Mouse (Mus musculus) heart, embryonic 10.5 days (tissue): ENCODE data around the gene Mical3. TPM values are rescaled to one million over a fixed set of nuclear protein-coding genes. Genes with fewer than 3 reads are reported as not detected.

Experiments used
- DNase-seq: peaks from one replicate; pipeline ENCODE4 v3.0.0-alpha.2; 2017; ENCODE audit warnings: low spot score
- H3K27ac ChIP-seq: fragments of 300-500 bp; sonication (generic); 2 replicates; pipeline ENCODE4 v1.5.1; 2016; ENCODE audit warnings: mild to moderate bottlenecking
- H3K27me3 ChIP-seq: fragments of 300-500 bp; sonication (generic); 2 replicates; pipeline ENCODE4 v1.6.1; 2016; ENCODE audit warnings: mild to moderate bottlenecking; ENCODE audit not compliant: poor library complexity, insufficient read depth, severe bottlenecking
- H3K36me3 ChIP-seq: fragments of 300-500 bp; sonication (generic); 2 replicates; pipeline ENCODE4 v1.6.1; 2016; ENCODE audit warnings: mild to moderate bottlenecking, moderate library complexity
- H3K4me1 ChIP-seq: fragments of 300-500 bp; sonication (generic); 2 replicates; pipeline ENCODE4 v1.6.1; 2016; ENCODE audit warnings: mild to moderate bottlenecking
- H3K4me3 ChIP-seq: fragments of 300-500 bp; sonication (generic); 2 replicates; pipeline ENCODE4 v1.5.1; 2016; ENCODE audit warnings: mild to moderate bottlenecking, moderate library complexity
- H3K9me3 ChIP-seq: fragments of 300-500 bp; sonication (generic); 2 replicates; pipeline ENCODE4 v1.6.1; 2016; ENCODE audit warnings: mild to moderate bottlenecking, moderate library complexity
- WGBS: fragments of 180-500 bp; shearing (Covaris S2); methylation state at CpG from one replicate; pipeline ENCODE4 v1.1.7; 2016; 5-methylcytosine and 5-hydroxymethylcytosine counted together
- polyA plus RNA-seq: library from polyadenylated mRNA; unstranded; fragments of >200 nt; fragmentation: Nextera tagmentation; extraction: Ambion mirVana; gene quantifications from 2 replicates; pipeline ENCODE4 v1.2.1, GENCODE M21; 2016

Gene Mical3
- polyA plus RNA-seq, 1 experiment from 2014 or later, result 25.8 TPM

DNA sequence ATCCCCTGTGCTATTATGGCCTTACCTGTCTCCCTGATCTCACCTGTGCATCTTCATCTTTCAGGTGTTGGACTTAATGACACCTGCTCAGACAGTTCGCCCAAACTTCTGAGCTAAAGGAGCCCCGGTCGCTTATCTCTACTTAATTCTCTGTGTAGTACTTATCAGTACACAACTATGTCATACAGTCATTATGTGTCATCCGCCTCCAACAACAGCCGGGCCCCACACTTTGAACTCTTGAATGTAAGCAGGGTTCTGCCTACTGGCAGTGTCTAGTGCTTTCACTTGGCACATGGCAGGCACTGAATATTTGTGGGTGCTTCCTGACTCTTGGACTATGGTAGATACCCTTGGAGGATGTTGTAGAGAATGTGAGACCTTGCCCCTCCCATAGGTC, 28.8 kb upstream of the Mical3 start:
- no peaks in the 10 kb centered on the region for H3K27me3 ChIP-seq
- H3K36me3 ChIP-seq, result no peaks in the 10 kb centered on the region
- no peak for DNase-seq
- no peak overlapping the region for H3K4me3 ChIP-seq
- H3K9me3 ChIP-seq, result no peaks in the 10 kb centered on the region
- 71% methylated on average over 5 of the region's 5 CpGs for WGBS
- peaks cover 25% of the 10 kb centered on the region; the same call in 1 of the 2 replicates for H3K4me1 ChIP-seq
- no peak overlapping the region for H3K27ac ChIP-seq

DNA sequence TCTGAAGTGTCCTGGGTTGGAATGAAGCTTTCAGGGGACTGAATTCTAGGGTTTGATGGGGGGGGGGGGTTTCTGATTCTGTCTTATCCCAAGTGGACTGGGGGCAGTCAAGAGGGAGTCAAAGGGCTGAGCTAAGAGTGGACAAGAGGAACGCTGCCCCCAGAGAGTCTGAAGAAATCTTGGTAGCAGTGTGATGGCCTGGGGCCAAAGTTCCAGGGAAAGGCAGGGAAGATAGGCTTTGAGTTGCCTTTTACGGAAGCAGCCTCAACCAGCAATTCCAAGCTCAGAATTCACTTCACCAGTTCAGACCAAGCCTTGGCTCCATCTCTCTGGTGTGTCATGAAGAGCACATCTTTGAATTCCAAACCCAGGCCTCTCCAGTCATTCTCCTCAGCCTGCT, 25.2 kb upstream of the Mical3 start:
- no peak for DNase-seq
- H3K4me1 ChIP-seq, result peaks cover 30% of the 10 kb centered on the region; the same call in 1 of the 2 replicates
- no peak overlapping the region for H3K4me3 ChIP-seq
- 62% methylated on average over 2 of the region's 2 CpGs for whole genome bisulfite sequencing
- H3K27ac ChIP-seq, result no peak overlapping the region
- no peaks in the 10 kb centered on the region for H3K36me3 ChIP-seq
- H3K9me3 ChIP-seq, result no peaks in the 10 kb centered on the region
- no peaks in the 10 kb centered on the region for H3K27me3 ChIP-seq

DNA sequence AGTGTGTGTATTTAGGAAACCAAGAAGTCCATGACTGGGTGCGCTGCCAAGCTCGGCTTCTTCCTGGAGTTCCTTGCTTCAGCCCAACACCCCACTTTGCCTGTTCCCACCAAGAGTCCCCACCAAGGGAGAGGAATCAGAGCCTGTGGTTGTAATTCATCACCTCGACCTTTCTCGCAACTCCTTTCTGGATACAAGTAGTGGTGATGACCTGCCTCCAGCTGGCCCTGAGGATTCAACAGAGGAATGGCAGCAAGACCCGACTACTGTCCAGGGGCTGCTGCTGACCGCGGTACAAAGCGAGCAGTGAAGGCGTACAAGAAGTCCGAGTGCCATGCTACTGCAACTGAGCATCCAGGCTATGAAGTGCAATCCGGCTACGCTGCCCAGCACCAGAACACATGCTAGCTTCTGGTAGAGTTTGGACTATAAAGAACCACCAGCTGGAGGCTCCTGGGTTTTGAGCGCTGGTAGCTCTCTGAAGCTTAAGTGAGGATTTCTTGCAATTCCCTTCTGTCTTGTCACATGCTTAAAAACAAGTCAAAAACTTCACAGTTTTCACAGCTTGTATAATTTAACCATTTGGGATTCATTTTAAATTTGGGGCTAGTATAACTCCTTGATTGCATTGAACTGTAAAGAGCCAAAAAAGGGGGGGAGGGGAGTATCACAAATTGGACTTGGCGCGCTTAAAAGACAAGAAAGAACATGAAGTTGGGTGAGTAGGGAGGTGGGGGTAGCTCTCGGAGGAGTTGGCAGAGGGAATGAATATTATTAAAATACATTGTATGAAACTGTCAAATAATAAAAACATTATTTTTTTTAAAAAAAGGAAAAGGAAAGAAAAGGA, 23.9 kb upstream of the Mical3 start:
- no peaks in the 10 kb centered on the region for H3K9me3 ChIP-seq
- H3K4me1 ChIP-seq, result peaks cover 18% of the 10 kb centered on the region; the same call in 1 of the 2 replicates
- no peaks in the 10 kb centered on the region for H3K36me3 ChIP-seq
- no peak overlapping the region for H3K4me3 ChIP-seq
- H3K27me3 ChIP-seq, result no peaks in the 10 kb centered on the region
- H3K27ac ChIP-seq, result no peak overlapping the region
- no peak for DNase-seq
- 91% methylated on average over 16 of the region's 16 CpGs for WGBS

DNA sequence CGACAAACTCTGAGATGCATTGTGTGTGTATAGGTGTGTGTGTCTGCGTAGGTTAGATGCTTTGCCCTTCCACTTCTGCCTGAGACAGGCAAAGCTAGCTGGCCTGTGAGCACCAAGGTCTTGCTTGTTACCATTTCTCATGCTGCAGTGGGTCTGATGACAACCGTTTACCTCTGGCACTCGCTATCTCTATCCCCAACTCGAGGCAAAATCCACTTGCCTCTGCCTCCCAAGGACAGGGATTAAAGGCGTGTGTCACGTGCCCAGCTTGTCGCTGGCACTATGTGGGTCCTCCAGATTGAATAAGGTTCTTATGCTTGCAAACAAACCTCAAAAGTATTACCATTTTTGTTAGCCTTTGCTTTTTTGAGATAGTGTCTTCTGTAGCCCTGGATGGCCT, 22.4 kb upstream of the Mical3 start:
- no peaks in the 10 kb centered on the region for H3K27me3 ChIP-seq
- WGBS, result 70% methylated on average over 8 of the region's 8 CpGs

DNA sequence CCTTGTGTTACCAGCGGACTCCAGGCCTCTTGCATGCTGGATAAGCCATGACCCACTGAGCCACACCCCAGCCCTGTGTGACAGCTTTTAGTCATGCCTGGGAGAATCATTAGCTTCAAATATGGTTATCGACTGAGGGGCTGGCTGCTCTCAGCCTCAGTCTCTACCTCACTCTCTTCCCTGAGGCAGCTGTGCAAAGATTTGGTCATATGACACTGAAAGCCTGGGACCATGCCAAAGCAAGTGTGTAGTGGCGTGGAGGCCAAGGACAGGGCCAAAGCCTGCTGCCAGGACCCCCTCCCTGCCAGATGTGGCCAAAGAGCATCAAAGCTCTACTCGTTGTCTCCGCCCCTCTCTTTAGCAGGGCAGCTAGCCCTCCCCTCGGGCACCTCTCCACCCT, 20.9 kb upstream of the Mical3 start:
- no peak for DNase-seq
- H3K4me1 ChIP-seq, result peaks cover 22% of the 10 kb centered on the region; the same call in 1 of the 2 replicates
- no peak overlapping the region for H3K27ac ChIP-seq
- 65% methylated on average over 6 of the region's 6 CpGs for WGBS
- H3K36me3 ChIP-seq, result no peaks in the 10 kb centered on the region
- no peaks in the 10 kb centered on the region for H3K9me3 ChIP-seq
- no peaks in the 10 kb centered on the region for H3K27me3 ChIP-seq
- H3K4me3 ChIP-seq, result no peak overlapping the region

More for the DNA sequence above, 22.4 kb upstream of the Mical3 start:
- H3K9me3 ChIP-seq, result no peaks in the 10 kb centered on the region
- DNase-seq, result no peak
- no peaks in the 10 kb centered on the region for H3K36me3 ChIP-seq
- H3K4me3 ChIP-seq, result no peak overlapping the region
- H3K27ac ChIP-seq, result no peak overlapping the region
- peaks cover 18% of the 10 kb centered on the region; the same call in 1 of the 2 replicates for H3K4me1 ChIP-seq

DNA sequence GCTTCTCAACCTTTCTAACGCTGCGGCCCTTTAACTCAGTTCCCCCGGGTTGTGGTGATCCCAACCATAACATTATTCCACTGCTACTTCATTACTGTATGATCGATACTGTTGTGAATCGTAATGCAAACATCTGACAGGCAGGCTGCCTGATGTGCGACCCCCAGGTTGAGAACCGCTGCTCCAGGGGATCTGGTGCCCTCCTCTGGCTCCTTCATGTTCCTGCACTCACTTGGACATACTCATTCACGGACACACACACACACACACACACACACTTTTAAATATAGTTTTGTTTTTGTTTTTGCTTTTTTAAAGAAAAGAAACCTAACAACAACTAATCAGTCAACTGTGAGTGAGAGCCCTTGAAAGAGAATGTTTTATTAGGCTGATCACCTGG, 19.3 kb upstream of the Mical3 start:
- Histone ChIP-seq H3K9me3 (no peaks in the 10 kb centered on the region), H3K27me3 (no peaks in the 10 kb centered on the region), H3K36me3 (no peaks in the 10 kb centered on the region), H3K4me1 (peaks cover 26% of the 10 kb centered on the region; the same call in 1 of the 2 replicates), H3K4me3 (no peak overlapping the region), H3K27ac (no peak overlapping the region)
- DNase-seq, result no peak
- 94% methylated on average over 8 of the region's 8 CpGs for WGBS

DNA sequence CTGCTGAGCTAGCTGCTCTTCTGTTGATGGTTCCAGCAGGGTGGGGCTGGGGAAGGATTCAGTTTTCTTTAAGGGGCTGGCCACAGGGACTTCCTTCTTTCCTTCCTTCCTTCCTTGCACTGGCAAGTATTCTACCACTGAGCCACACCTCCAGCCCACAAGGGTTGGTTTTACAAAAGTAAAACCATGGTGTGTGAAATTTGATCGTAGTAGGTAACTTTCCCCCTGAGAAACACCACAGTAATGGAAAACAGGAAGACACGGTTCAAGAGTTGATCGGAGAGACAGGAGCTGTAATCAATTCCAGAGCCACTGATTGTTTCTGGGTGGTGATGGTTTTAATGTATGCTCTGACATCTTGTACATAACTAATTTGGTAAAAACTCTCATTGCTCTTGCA, 18.6 kb upstream of the Mical3 start:
- DNase-seq, result no peak
- no peaks in the 10 kb centered on the region for H3K36me3 ChIP-seq
- H3K4me3 ChIP-seq, result no peak overlapping the region
- H3K27ac ChIP-seq, result no peak overlapping the region
- no peaks in the 10 kb centered on the region for H3K27me3 ChIP-seq
- 76% methylated on average over 3 of the region's 3 CpGs for WGBS
- H3K4me1 ChIP-seq, result peaks cover 30% of the 10 kb centered on the region; the same call in 1 of the 2 replicates
- no peaks in the 10 kb centered on the region for H3K9me3 ChIP-seq

DNA sequence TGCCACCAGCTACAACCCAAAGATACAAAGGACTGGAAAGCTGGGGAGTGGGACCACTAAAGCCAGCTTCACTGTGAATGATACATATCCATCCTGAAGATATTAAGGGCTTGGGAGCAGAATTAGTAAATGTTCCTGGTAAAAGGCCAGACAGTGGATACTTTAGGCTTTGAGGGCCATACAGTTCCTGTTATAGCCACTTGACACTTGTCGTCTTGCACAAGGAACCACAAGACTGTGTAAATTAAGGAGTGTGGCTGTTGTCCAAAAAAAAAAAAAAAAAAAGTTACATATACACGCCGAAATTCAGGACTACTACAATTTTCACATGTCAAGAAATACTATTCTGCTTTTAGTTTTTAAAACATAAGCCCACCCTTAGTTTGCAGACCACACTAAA, 17.6 kb upstream of the Mical3 start:
- WGBS, result 54% methylated on average over 3 of the region's 3 CpGs
- Histone ChIP-seq H3K4me1 (peaks cover 37% of the 10 kb centered on the region), H3K36me3 (no peaks in the 10 kb centered on the region), H3K27me3 (no peaks in the 10 kb centered on the region), H3K4me3 (no peak overlapping the region), H3K9me3 (no peaks in the 10 kb centered on the region), H3K27ac (no peak overlapping the region)
- DNase-seq, result no peak

DNA sequence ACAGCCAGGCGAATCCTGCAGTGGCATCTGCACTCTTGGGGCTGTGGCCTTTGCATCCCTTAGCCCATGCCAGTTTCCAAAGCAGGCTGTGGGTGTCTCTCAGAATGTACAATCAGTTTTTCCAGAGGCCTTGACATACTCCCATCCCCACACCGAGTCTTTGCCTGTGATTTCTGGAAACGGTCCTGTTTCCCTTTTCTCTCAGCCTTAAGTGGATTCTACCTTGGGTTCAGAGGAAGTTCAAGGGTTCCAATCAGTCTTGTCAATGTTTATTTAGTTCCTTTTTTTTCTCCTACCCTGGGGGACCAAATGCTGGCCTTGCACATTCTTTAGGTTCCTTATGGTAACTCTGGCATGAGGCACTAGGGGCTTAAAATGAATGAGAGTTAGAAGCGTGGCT, 16.0 kb upstream of the Mical3 start:
- H3K36me3 ChIP-seq, result no peaks in the 10 kb centered on the region
- peaks cover 33% of the 10 kb centered on the region for H3K4me1 ChIP-seq
- no peaks in the 10 kb centered on the region for H3K9me3 ChIP-seq
- 39% methylated on average over 4 of the region's 4 CpGs for WGBS
- DNase-seq, result no peak
- H3K27ac ChIP-seq, result no peak overlapping the region
- H3K27me3 ChIP-seq, result no peaks in the 10 kb centered on the region
- H3K4me3 ChIP-seq, result no peak overlapping the region

DNA sequence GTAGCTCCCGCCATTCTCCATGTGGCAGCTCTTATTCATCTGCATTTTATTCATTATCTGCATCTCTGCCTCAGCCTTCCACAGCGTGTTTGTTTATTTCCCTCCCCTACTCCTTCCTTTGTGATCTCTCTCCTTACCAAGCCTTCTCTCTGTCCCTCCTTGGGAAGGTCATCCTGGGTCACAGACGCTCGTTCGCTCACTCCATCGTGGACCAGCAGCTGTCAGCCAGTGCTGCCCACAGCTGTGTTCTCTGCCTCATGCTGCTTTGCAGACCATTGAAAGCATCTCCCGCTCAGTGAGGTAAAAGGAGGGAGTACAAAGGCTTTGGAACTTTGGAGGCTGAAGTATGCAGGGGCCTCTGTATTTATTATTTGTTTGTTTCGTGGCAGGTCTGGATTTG, 15.1 kb upstream of the Mical3 start:
- 72% methylated on average over 8 of the region's 8 CpGs for WGBS
- peak overlapping the region; percentile 1; the same call in 1 of the 2 replicates for H3K27ac ChIP-seq
- no peak for DNase-seq
- H3K4me3 ChIP-seq, result no peak overlapping the region
- no peaks in the 10 kb centered on the region for H3K27me3 ChIP-seq
- H3K9me3 ChIP-seq, result no peaks in the 10 kb centered on the region
- no peaks in the 10 kb centered on the region for H3K36me3 ChIP-seq
- peaks cover 29% of the 10 kb centered on the region for H3K4me1 ChIP-seq

DNA sequence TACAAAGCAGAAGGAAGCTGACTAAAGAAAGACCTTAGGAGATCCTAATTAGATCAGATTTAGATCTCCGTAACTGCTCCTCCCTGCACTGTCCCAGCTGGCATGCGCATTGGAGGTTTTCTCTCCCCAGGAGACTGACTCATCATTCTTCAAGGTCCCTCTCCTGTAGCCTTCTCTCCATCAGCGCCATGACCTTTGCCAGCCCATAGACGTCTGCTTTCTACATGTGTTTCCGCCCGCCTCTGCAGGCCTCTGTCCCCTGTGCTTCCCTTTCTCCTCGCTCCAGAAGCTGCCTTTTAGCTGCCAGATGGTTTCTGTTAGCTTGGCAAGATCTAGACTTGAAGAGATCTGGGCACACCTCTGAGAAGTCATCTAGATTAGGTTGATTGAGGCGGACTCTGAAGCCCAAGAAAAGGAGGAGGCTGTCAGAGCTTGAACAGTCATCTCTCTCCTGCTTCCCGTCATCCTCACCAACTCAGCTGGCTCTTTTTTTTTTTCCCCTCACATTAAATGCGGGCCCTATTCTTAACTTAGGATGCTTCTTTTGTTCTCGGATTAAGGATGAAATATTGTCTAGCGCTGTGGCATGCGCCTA, 14.3 kb upstream of the Mical3 start:
- DNase-seq, result no peak
- 64% methylated on average over 13 of the region's 13 CpGs for WGBS
- Histone ChIP-seq H3K27ac (no peak overlapping the region), H3K4me3 (no peak overlapping the region), H3K27me3 (no peaks in the 10 kb centered on the region), H3K9me3 (no peaks in the 10 kb centered on the region), H3K36me3 (no peaks in the 10 kb centered on the region), H3K4me1 (peaks cover 29% of the 10 kb centered on the region)

DNA sequence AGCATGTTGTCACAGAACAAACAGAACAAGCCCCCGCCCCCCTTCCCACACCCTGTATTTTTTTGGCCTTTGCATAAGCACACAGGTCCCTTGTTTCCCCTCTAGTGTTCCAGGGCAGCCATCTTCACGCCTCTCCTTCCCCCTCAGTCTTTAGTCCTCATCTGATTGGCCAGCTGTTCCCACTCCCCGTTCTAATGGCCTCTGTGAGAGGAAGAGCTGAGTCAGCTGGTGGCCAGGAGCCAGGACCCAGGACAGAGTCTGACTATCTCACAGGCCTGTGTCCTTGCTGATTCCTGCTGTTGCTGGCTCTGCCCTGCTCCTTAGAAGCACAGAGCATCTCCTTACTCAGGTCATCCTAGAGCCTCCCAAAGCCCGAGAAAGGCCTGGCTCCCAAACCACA, 13.3 kb upstream of the Mical3 start:
- no peak overlapping the region for H3K27ac ChIP-seq
- H3K4me1 ChIP-seq, result peaks cover 29% of the 10 kb centered on the region
- no peaks in the 10 kb centered on the region for H3K27me3 ChIP-seq
- no peak overlapping the region for H3K4me3 ChIP-seq
- no peak for DNase-seq
- H3K36me3 ChIP-seq, result no peaks in the 10 kb centered on the region
- WGBS, result 50% methylated on average over 4 of the region's 4 CpGs
- no peaks in the 10 kb centered on the region for H3K9me3 ChIP-seq

DNA sequence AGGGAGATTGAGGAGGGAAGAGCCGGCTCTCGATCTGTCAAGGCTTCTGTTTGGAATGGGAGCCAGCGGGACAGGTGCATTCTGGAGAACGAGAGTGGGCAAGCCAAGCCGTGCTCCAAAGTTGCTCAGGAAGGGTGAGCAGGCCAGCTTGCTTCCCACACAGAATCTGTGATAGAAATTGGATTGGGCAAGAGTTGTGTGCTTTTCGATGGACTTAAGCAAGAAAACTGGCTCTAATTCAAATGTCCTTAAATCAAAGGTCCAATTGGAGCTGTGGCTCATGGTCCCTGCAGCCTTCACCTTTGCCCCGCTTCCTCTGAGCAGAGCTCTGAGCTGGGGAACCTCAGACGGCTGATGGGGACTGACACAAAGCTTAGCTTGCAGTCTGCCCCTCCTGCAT, 12.6 kb upstream of the Mical3 start:
- H3K9me3 ChIP-seq, result no peaks in the 10 kb centered on the region
- whole genome bisulfite sequencing, result 89% methylated on average over 8 of the region's 8 CpGs
- H3K36me3 ChIP-seq, result no peaks in the 10 kb centered on the region
- DNase-seq, result no peak
- H3K27ac ChIP-seq, result no peak overlapping the region
- no peak overlapping the region for H3K4me3 ChIP-seq
- H3K4me1 ChIP-seq, result peaks cover 29% of the 10 kb centered on the region
- no peaks in the 10 kb centered on the region for H3K27me3 ChIP-seq
